Mouse (Mus musculus) heart, embryonic 14.5 days (tissue): ENCODE data around the gene Pet100. TPM values are rescaled to one million over a fixed set of nuclear protein-coding genes. Genes with fewer than 3 reads are reported as not detected.
"Not testable (repeated sequence)": the region's sequence is repeated elsewhere in the genome, so short reads cannot be mapped to it uniquely, and the experiment has no call there.

Experiments
- ATAC-seq: fragments of 200-750 bp; cut with Nextera tagmentation; 2 replicates; pipeline ENCODE4 v1.8.0; 2017; ENCODE audit warnings: low read depth, moderate TSS enrichment; ENCODE audit not compliant: insufficient number of reproducible peaks, insufficient read depth, low FRiP score
- H3K27ac ChIP-seq, 2 experiments: fragments of 200-500 bp in 1 of 2; fragments of 300-500 bp in 1 of 2; sonication (generic) in 1 of 2; replicated peaks in 1 of 2; 2 replicates each; pipeline ENCODE4 v1.5.1; 2012 to 2014; ENCODE audit warnings: low read depth in 2 of 2, low read length in 2 of 2, control low read depth in 1 of 2, mild to moderate bottlenecking in 1 of 2, mixed read lengths in 1 of 2; ENCODE audit not compliant: control insufficient read depth in 1 of 2, insufficient read depth in 1 of 2
- H3K27me3 ChIP-seq: fragments of 300-500 bp; sonication (generic); 2 replicates; pipeline ENCODE4 v1.6.1; 2014; ENCODE audit warnings: mild to moderate bottlenecking, low read length, control low read depth; ENCODE audit not compliant: control insufficient read depth, insufficient read depth
- H3K36me3 ChIP-seq: fragments of 300-500 bp; sonication (generic); 2 replicates; pipeline ENCODE4 v1.6.1; 2014; ENCODE audit warnings: mild to moderate bottlenecking, control low read depth, low read length, mixed read lengths; ENCODE audit not compliant: control insufficient read depth, insufficient read depth
- H3K4me1 ChIP-seq, 2 experiments: fragments of 200-500 bp in 1 of 2; fragments of 300-500 bp in 1 of 2; sonication (generic) in 1 of 2; 2 replicates each; pipeline ENCODE4 v1.6.1; 2012 to 2014; ENCODE audit warnings: low read length in 2 of 2, control low read depth in 1 of 2, mixed read lengths in 1 of 2; ENCODE audit not compliant: control insufficient read depth in 2 of 2, insufficient read depth in 2 of 2
- H3K4me2 ChIP-seq: fragments of 300-500 bp; sonication (generic); 2 replicates; pipeline ENCODE4 v1.6.1; 2014; ENCODE audit warnings: mild to moderate bottlenecking, low read length
- H3K4me3 ChIP-seq, 2 experiments: fragments of 200-500 bp in 1 of 2; fragments of 300-500 bp in 1 of 2; sonication (generic) in 1 of 2; 2 replicates each; pipeline ENCODE4 v1.5.1; 2012 to 2014; ENCODE audit warnings: low read length in 2 of 2, mild to moderate bottlenecking in 2 of 2, control low read depth in 1 of 2, low read depth in 1 of 2, moderate library complexity in 1 of 2; ENCODE audit not compliant: control insufficient read depth in 1 of 2, insufficient read depth in 1 of 2
- H3K9ac ChIP-seq: fragments of 300-500 bp; sonication (generic); 2 replicates; pipeline ENCODE4 v1.6.1; 2014; ENCODE audit warnings: mild to moderate bottlenecking, low read length
- H3K9me3 ChIP-seq: fragments of 300-500 bp; sonication (generic); 2 replicates; pipeline ENCODE4 v1.6.1; 2016; ENCODE audit warnings: low read length, control low read depth; ENCODE audit not compliant: control insufficient read depth
- WGBS: fragments of 180-500 bp; shearing (Covaris S2); extraction: QIAGEN DNeasy Blood & Tissue Kit; methylation state at CpG from one replicate; pipeline ENCODE4 v1.1.7; 2014; 5-methylcytosine and 5-hydroxymethylcytosine counted together
- polyA plus RNA-seq: library from polyadenylated mRNA; unstranded; fragments of >200 nt; fragmentation: Nextera tagmentation; extraction: Ambion mirVana; gene quantifications from 2 replicates; pipeline ENCODE4 v1.2.1, GENCODE M21; 2014

Gene Pet100
- polyA plus RNA-seq: 113 and 114 TPM in 2 replicates

DNA sequence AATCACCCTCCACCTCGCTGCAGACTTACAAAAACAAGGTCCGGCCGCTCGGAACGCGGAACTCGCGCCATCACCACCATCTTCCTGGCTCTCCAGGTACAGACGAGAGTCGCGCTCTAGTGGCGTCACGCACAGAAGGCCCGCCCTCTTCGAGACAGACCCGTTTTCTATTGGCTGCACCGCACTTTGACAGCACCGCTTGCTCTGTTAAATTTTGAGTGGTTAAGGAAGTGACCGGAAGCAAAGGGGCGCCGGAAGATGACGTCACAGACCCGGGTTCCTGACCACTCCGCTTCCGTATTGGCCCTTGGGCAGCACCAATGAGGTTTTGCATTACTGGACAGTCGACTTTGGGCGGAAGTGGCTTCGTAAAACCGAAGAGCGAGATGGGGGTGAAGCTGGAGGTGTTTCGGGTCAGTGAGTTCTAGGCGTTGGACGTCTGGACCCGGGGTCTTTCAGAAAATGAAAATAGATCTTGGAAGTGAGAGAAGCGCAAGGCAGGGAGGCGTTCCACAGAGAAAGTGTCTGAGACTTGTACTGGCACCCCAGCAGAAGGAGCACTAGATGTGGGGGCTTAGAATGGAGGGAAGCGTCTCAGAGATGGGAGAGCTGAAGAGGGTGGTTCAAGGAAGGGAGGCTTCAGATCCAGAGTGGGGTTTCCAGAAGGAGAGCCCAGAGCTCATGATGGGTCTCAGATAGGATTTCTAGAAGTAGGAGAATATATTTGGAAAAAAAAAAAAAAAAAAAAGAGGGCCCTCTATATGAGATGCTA, at the start of gene Pet100, which contains the start of gene Xab2:
TSS of gene Pet100 (plus strand) at position 350 of the 772 bp plus-strand sequence.
TSS of gene Xab2 (minus strand) at position 118 of the 772 bp plus-strand sequence.
- Histone ChIP-seq H3K27ac (no peak within 1 kb of the TSS), H3K36me3 (peaks cover 27% of the 10 kb centered on the region), H3K4me3 (peak within 1 kb of the TSS; percentile 71 to 87), H3K27me3 (no peaks in the 10 kb centered on the region), H3K4me2 (peak within 1 kb of the TSS; percentile 88), H3K9ac (peak within 1 kb of the TSS; percentile 85), H3K9me3 (no peaks in the 10 kb centered on the region), H3K4me1 (peaks cover 5 to 16% of the 10 kb centered on the region in 2 experiments; a peak in 3 of 4 replicates)
- peak; percentile 98 for ATAC-seq
- WGBS: under 1% methylated on average over 37 of the region's 37 CpGs

DNA sequence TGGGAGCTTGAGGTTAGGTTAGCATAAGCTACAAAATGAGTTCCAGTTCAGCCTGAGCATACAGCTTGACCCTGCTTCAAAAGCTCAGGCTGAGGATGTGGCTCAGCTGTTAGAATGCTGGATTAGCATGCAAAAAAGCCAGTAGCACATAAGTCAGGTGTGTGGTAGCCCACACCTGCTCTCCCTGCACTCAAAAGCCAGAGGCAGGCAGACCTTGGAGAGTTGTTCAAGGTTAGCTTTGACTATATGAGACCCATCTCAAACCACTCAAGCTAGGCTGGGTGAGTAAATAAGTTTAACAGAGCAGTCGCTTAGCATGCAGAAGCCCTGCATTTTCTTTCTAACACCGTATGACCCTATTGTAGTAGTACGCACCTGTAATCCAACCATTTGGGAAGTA, 46.8 kb upstream of the Pet100 start:
- Histone ChIP-seq H3K4me1 (no peaks in the 10 kb centered on the region), H3K27me3 (no peaks in the 10 kb centered on the region), H3K9me3 (no peaks in the 10 kb centered on the region), H3K36me3 (no peaks in the 10 kb centered on the region), H3K4me2 (no peak overlapping the region), H3K27ac (no peak overlapping the region), H3K4me3 (no peak overlapping the region), H3K9ac (no peak overlapping the region)
- WGBS: 85% methylated on average over 3 of the region's 3 CpGs
- no peak for ATAC-seq

DNA sequence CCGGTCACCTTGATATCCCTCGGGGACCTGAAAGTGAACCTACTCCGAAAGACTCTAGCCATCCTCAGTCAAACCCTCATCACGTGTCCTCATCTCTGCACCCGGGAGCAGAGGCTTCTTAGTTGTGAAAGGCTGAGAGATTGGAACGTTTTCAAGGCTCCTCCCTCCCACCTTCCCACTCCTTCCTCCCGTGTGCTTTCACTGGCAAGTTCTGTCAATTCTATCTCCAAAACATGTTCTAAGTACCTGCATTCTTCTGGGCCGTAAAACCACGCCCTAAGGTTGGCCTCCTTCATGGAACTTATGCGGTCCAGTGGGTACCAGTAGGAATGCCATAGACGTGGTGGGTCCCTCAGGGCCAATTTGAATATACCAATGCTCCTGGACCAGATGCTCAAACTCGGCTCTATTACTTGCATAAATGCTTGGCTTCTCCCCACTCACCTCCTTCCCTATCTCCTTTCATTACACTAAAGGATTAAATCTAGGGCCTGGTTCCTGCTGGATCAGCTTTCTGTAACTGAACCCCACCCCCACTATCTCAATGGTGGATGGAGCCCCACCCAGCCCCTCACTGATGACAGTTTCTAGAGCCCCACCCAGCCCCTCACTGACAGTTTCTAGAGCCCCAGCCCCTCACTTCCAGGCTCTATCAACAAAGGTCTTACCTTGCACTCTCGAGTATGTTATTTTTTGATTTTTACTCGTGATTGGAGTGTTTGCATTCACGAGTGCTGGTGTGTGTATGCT, 45.0 kb upstream of the Pet100 start:
- ATAC-seq: no peak
- no peaks in the 10 kb centered on the region for H3K4me1 ChIP-seq

GRCm38 (mm10) chr8:3579390-3580364, 41.7 kb upstream of the Pet100 start:
- no peaks in the 10 kb centered on the region for H3K27me3 ChIP-seq
- H3K4me3 ChIP-seq: no peak overlapping the region
- H3K9me3 ChIP-seq: no peaks in the 10 kb centered on the region
- H3K36me3 ChIP-seq: no peaks in the 10 kb centered on the region
- H3K4me2 ChIP-seq: no peak overlapping the region
- ATAC-seq: no peak
- WGBS: 77% methylated on average over 9 of the region's 9 CpGs
- no peaks in the 10 kb centered on the region for H3K4me1 ChIP-seq
- no peak overlapping the region for H3K9ac ChIP-seq
- no peak overlapping the region for H3K27ac ChIP-seq

More for the DNA sequence above, 45.0 kb upstream of the Pet100 start:
- Histone ChIP-seq H3K36me3 (no peaks in the 10 kb centered on the region), H3K4me2 (no peak overlapping the region), H3K27me3 (no peaks in the 10 kb centered on the region), H3K27ac (no peak overlapping the region), H3K9ac (no peak overlapping the region), H3K9me3 (no peaks in the 10 kb centered on the region), H3K4me3 (no peak overlapping the region)
- WGBS: 65% methylated on average over 15 of the region's 15 CpGs

GRCm38 (mm10) chr8:3581961-3582360, 39.4 kb upstream of the Pet100 start:
- not testable (repeated sequence) for H3K27ac ChIP-seq, H3K27me3 ChIP-seq, H3K9me3 ChIP-seq, H3K9ac ChIP-seq, H3K36me3 ChIP-seq, H3K4me1 ChIP-seq, H3K4me3 ChIP-seq, H3K4me2 ChIP-seq, ATAC-seq
- WGBS: 88% methylated on average over 1 of the region's 3 CpGs

GRCm38 (mm10) chr8:3586452-3586851, 34.9 kb upstream of the Pet100 start:
- Histone ChIP-seq H3K27me3 (peaks cover 14% of the 10 kb centered on the region), H3K9ac (no peak overlapping the region), H3K4me3 (no peak overlapping the region), H3K4me1 (no peaks in the 10 kb centered on the region; a peak in 1 of 4 replicates), H3K4me2 (no peak overlapping the region), H3K27ac (no peak overlapping the region), H3K9me3 (no peaks in the 10 kb centered on the region), H3K36me3 (no peaks in the 10 kb centered on the region)
- ATAC-seq: no peak
- WGBS: 88% methylated on average over 2 of the region's 2 CpGs

DNA sequence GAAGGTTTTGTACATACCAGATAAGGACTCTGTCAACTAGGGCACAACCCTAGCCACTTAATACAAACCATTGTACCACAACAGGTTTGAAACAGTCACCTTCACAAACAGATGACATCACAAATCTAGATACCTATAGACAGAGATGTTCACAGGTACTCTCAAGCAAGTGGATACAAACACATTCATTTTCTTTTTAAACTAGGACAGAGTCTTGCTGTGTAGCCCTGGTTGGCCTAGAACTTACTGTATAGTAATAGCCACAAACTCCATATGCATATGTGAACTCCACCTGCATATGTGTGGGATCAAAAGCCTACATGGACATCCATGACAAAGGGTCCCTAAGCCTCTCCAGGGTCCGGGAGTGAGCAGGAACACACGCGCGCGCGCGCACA, 34.4 kb upstream of the Pet100 start, which contains the start of gene Camsap3:
TSS of gene Camsap3 (plus strand) at position 301 of the 398 bp plus-strand sequence.
- Histone ChIP-seq H3K9ac (peak within 1 kb of the TSS; percentile 79), H3K9me3 (no peaks in the 10 kb centered on the region), H3K36me3 (no peaks in the 10 kb centered on the region), H3K4me3 (peak within 1 kb of the TSS; percentile 78 to 88), H3K4me1 (no peaks in the 10 kb centered on the region; a peak in 1 of 4 replicates), H3K4me2 (peak within 1 kb of the TSS; percentile 99), H3K27ac (no peak within 1 kb of the TSS), H3K27me3 (peaks cover 14% of the 10 kb centered on the region)
- ATAC-seq: no peak
- 6% methylated on average over 7 of the region's 7 CpGs for WGBS
